Mouse (Mus musculus) fat pad, adult 2 months (tissue): ENCODE data around the gene D330020A13Rik.

Experiments
- DNase-seq: peaks from one replicate; pipeline ENCODE4 v3.0.0-alpha.2; 2011; ENCODE audit warnings: low read depth, low spot score; ENCODE audit errors: extremely low read depth

D330020A13Rik gene

DNA sequence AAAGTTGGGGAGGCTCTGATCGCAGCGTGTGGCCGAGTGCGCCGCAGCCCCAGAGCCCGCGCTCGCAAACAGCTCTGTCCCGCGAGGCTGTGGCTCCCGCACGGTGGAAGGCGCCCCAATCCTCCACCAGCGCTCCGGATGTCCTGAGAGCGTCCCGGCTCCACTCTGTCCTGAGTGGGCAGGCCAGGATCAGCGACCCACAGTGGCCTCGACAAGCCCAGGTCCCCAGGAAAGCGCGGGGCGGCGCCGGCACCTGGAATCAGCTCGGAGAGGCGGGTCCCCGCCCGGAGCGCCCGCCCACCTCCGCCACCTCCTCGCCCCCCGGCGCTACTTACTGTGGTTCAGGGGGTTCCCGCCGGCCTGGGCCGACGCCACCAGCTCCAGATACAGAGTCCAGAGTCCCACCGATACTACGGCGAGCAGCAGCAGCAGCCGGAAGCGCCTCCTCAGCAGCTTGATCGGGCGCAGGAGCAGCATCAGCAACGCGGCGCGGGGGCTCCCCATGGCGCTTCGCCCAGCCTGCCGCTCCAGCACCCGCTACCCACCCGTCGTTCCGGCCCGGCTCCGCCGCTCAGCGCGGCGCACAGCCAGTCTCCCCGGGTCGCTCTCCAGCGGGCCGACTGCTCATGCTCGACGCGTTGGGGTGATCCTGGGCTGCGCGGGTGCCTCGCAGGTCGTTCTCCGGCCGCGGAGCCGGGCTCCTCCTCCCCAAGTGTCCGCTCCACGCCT, at the start of gene D330020A13Rik, which contains the start of gene B4galnt3:
Gene D330020A13Rik (plus strand): TSS at position 309 of the 729 bp plus-strand sequence.
Gene B4galnt3 (minus strand): TSS at position 504 of the 729 bp plus-strand sequence.
- no peak for DNase-seq

DNA sequence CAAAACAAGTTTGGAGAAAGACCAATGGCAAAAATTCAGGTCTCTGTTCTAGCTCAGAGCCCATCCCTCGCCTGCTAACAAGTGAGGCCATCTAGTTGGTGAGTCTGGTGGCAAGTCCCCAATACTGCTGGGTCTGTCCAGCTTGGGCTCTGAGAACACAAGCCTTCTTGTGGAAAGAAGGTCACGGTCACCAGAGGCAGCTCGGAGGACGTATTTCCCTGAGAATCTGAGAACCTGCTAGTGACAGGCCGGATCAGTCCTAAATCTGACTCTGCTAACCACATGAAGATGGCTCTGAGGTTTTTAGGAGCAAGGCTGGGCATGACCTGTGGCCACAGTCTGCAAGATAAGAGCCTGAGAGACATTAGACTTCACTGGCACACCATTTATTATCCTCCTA, 47.5 kb upstream of the D330020A13Rik start:
- DNase-seq, result no peak

DNA sequence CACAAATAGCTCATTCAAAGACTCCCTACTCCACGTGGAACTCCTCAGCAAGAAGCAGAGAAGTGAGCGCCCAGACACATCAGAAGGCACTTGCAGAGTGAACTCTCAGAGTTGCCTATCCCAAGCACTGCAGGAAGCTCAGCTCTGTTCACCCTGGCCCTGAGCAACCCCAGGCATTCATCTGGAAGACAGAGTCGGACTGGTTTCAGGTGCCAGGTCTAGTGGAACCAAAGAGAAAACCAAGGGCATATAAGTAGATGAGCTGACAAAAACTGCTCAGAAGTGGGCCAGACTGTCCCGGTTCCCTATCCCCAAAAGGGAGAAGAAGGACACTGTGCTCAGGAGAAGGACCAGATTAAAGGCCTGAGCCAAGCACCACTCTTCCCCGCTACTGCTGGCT, 44.3 kb upstream of the D330020A13Rik start:
- DNase-seq, result no peak

DNA sequence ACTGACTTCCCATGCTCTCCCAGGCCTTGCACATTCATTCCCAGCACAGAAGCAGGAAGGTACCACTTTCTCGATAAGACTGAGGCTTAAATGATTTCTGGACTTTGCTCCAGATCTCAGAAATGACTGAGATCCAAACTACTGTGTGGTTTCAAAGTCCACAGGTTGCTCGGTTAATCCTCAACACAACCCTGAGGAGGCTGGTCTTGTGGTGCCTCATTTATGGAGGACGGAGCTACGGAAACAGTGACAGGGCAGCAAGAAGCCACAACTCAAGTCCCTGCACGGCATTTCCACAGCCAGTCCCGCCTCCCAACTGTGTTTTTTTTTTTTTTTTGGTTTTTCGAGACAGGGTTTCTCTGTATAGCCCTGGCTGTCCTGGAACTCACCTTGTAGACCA, 43.2 kb upstream of the D330020A13Rik start:
- DNase-seq, result no peak

DNA sequence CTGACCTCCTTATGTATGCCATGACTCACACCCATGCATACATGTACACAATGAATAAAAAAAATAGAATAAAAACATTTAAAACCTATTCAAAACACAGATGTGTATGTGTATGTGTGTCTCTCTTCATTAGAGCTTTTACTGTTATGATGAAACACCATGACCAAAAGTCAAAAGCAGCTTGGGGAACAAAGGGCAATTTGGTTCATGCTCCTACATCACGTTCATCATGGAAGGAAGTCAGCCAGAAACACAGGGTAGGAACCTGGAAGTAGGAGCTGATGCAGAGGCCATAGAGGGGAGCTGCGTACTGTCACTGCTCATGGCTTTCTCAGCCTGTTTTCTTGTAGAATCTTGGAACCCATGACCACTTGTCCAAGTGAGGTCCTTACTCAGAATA, 41.4 kb upstream of the D330020A13Rik start:
- DNase-seq, result no peak

DNA sequence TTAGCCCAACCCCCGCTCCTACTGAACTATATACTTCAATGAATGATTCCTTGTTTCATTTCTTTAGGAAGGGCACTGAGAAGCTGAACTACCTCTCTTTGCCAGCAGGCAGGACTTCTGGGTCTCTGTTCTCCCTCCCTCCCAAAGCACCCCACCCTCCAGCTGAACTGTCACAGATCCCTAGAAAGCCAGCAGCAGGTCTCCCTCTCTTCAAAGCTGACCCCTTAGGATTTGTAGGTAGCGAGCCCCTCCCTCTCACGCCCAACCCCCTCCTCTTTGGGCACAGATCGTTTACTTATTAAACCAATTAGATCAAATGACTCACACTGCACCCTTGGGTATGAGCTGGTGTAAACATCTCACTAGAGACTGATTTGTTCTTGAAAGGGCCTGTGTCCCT, 39.5 kb upstream of the D330020A13Rik start:
- no peak for DNase-seq

DNA sequence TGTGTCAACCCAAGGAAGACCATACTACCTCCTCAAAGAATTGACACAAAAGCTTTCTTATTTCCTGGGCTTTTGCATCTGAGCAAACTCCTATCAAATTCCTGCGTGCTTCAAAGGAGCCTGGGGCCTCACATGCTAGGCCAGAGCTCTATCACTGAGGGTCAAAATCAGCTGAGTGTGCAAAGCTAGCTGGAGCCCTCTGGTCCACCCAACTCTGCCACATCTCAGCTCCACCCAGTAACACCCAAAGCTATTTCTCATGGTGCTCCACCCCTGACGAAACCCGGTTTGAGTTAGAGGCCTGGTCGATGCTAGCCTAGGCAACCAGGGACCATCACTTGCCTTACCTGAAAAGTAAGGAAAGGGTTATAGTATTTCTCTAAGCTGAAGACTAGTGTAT, 39.0 kb upstream of the D330020A13Rik start:
- no peak for DNase-seq

DNA sequence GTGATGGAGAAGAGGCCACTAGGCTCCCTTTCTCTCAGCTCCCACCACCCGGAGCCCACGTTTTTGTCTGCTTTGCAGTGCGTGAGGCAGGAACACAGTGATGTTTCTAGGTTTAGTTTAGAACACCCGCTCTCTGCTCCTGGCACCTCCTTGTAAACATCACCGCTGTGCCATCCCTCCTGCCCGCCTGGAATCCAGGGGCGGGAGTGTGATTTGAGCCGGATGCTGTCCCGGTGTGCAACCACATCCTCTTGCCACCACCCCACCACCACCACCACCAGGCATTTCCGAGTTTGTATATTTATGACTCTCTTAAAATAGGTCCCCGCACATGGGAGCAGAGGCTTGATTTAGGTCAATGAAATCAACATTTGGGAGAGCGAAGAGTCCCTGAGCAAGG, 38.5 kb upstream of the D330020A13Rik start:
- no peak for DNase-seq

DNA sequence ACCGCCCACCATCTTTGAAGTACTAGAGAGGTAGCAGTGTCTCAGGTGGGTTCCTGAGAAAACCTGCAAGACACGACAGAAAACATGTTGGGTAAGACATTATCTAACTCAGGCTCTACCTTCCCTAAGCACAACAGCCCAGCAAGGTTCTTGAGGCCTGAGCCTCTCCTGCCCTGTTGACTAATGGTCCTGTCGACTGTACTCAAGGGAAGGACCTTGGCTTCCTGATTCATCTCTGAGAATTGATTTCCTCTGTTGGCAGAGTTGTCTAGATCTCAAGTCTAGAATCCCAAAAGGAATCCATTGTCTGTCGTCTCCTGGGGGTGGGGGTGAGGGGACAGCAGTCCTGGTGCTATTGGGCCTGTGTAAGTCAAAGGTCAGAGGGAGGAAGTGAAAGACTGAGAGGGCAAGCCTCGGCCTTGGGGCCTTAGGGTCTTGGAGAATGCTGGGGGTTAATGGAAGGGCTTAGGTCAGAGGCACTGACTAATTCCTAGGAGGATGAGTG, 37.7 kb upstream of the D330020A13Rik start:
- no peak for DNase-seq

DNA sequence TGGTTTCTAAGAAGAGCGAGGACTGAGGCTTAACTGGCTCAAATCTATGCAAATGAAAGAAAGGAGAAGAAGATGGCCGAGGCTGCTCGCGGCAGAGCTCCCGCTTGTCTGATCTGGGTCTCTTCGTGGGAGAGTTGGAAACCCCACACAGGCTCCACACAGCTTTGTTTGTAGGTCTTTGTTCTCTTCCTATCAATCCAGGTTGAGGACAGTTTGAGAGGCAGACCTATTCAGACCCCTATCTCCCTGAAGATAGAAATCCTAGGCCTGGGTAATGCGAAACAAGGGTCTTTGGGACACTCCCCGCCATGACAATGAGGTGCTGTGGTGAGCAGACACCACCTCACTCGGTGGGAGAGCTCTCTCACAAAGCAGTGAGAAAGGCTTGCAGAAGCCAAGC, 34.7 kb upstream of the D330020A13Rik start:
- DNase-seq, result no peak

DNA sequence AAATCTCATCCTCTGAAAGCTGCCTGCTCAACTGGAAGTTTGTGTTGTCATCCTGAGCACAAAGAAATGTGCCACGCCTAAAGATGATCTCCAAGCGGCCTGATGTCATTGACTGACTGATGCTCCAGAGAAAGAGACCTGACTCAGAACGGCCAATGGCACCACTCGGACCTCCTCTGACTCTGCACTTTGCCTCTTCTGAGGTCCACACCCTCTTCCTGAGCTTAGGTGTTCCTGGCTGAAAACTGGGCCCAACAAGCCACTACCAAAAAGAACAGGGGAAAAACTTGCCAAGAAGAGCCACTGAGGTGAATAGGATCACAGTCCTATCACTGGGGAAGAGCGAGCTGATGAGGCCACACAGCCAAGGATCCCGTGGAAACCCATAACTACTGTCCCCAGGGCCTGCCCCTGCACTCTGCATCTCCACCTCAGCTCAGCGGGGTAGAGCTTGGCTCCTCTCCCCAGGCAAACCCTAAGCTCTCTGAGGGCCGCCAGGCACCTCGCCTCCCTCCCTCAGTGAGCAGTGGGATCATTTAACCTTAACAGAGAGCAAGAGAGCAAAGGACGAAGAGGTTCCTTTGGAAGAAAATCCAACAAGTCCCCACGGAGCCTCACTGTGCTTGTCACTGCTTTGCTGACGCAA, 31.2 kb upstream of the D330020A13Rik start:
- DNase-seq, result no peak

DNA sequence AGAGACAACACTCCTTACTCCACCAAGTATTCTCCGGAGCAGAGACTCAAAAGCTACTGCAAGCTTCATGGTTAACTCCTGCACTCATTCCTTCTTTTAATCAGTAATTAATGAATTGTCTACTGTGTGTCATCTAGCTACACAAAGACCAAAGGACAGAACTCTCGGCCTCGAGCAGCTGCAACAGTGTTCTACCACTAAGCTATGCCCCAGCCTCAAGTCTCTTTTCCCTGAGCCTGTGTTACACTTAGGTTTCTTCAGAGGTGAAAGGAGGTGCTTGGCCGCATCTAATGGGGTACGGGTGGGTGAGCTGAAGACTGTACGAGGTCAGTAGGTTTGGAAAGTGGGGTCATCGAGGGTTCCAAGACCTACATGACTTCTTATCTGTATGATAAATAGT, 30.6 kb upstream of the D330020A13Rik start:
- no peak for DNase-seq

DNA sequence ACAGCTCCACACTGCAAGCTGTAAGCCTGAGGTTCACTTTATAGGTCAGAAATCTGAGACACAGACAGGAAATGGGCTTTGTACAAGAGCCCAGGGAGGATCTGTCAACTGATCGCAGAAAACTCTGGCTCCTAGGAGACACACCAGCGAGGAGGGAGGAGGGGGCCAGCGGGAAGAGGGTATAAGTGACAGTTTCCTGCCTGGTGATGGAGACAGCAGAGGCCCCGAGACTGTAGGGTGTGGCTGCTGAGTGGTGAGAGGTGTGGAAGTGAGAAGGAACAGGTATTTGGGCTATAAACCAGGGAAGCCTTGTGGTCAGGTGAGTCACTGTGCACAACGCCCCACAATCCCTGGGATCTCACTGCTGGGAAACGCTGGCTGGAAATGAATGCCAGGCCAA, 30.0 kb upstream of the D330020A13Rik start:
- no peak for DNase-seq

DNA sequence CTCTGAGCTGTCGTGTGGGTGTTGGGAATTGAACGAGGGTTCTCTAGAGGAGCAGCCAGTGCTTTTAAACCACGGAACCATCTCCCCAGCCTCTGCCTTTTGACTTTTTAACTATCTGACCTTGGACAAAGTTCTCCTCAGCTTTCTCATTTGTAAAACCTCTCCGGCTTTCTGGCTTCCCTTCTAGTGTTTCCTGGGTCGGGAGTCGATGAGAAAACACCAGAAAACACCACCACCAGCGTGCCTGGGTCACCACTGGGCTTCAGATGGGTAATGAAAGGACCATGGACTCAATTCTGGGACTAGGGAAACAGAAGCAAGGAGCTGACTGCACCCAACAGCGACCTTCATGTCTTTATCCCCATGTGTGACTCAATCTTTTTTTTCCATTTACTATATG, 20.0 kb upstream of the D330020A13Rik start:
- DNase-seq, result no peak

DNA sequence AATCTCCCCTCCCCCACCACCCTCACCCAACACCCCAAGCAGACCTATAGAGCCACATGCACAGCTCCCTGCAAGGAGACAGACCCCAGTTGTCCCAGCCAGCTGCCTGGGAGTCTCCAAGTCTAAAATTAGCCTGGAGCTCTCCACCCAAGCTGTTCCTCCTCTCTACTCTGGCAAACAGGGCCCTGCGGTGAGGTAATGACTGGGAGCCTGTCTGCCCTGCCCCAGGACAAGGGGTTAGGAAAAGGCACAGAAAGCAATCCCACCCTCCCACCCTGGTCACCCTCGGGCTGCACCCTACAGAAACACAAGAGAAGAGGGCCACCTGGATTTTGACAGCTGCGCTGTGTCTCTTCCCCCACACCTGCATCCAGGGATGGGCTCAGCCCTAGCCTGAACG, 19.3 kb upstream of the D330020A13Rik start:
- no peak for DNase-seq

DNA sequence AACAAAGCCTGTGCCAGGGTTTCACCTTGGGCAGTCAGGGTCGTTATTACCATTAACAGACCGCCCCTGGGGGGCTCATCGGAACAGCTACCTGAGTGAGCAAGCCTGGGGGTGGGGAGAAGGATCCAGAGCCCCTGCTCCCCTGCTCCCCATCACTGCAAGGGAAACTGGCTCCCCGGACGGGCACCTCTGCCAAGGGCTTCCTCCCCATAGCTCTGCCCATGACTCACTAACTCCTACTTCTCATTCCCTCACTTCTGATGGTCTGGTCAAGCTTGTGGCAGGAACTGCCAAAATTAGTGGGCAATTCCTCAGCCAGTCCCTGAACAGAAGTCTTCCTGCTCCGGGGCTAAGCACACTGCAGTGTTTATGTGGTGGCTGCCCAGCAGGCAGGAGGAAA, 18.9 kb upstream of the D330020A13Rik start:
- no peak for DNase-seq

DNA sequence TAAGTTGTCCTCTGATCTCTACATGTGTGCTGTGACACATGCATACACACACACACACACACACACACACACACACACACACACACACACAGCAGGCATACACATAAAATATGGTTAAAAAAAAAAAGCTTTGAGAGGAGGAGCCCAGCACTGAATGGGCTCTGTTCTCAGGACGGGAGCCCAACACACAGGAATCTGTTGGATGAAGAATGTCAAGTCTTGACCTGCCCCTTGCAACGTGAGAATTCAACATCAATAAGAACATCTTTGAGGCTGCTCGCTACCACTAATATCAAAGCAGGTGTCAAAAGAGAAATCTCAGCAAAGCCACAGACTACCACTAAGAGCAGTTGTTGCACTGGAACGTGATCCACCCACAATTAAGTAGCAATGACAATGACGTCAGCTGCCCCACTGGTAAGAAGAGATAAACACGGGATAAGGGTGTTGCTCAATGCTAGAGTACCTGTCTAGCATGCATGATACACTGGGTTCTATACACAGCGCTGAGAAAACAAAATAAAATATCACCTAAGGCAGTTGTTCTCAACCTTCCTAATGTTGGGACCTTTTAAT, 17.2 kb upstream of the D330020A13Rik start:
- no peak for DNase-seq

DNA sequence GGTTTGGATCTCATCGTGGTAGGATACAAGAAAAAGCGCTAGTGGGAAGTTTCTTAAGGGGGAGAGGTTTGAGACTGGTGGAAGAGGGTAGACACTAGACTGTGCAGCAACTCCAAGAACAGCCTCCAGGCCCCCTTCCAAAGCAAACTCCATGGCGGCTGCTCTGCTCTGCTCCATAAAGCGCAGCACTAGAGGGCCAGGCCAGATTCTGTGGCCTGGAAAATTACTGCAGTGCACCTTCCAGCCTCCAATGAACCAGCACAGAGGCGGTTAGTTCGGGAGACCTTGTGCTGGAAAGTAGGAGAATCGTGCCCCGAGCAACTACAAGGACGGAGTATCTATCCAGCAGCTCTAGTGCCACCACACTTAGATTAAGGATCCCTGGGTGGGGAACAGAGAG, 6.9 kb upstream of the D330020A13Rik start:
- DNase-seq, result no peak

DNA sequence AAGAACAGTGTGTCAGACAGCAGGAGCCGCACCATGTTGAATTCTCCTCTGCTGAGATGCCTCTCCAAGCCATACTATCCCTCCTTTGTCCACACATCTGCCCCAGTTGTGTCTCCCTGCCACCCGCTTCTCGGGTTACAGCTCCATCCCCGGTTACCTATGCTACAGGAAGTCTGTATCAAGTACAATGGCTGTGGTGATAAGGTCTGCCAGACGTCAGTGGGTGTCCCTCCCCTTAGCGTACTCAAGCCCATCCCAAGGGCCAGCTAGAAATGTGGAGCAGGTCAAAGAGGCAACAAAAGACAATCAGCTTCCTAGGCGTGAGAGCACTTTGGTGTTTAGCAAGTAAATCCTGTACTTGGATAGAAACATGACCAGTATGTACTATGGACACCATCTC, 5.6 kb upstream of the D330020A13Rik start:
- DNase-seq, result no peak

DNA sequence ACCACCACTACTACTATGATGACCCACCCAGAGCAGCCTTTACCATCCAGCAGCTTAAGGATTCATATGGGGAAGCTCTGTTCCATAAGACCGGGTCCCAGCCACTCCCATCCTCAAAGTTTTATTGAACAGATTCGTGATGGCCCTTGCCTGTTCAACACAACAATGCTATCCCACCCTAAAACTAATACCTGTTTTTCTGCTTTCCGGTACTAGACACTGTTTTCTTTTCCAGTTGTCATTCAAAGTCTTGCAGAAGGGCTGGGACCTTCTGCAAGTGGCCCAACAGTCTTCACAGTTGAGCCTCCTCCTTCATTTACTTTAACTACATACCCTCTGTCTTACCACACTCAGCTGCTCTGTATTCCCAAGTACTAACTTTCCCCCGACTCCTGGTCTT, 4.7 kb upstream of the D330020A13Rik start:
- DNase-seq, result no peak

DNA sequence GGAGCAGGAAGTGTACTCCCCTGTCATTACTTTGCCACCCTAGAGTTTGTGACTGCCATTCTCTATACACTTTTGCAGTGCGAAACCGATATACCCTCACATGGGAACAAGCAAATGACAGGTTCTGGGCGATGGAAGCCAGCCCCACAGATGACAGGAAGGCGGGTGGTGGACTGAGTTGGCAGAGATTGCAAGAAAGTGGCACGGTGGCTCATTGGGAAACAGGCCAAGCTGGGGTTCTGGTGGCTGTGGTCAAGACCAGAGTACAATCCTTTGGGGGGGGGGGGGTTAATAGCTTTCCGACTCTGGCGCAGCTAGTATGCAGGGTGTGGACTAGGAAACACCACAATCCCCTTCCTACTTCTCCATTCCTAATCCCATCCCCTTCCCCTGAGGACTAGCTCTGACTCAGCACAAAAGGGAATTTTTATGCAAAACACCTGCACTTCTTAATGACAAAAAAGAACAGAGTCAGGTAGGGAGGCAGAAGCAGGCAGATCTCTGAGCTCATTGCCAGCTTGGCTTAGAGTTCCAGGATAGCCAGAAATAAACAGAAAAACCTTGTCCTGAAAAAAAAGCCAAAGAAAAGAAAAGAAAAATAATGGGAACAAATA, 2.7 kb upstream of the D330020A13Rik start:
- no peak for DNase-seq

DNA sequence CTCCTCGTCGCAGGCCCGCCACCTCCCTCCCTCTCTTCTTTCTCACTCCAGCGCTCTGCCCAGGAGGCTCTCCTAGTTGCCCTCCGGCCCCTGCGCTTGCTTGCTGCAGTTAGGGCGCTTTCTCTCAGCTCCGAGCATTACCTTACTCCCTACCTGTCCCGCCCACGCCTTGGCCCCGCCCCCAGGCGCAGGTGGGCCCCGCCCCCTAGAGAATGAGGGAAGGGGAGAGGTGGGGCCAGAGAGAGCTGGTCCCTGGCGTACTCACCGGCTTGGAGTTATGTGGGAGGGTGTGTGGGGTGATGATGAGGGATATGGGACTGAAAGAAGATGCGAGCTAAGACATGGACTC, 595 bp downstream of the D330020A13Rik start:
- no peak for DNase-seq
